ENCODE assay signal across 12 mouse cellular contexts in genomic region chrX:10449323-10449980, GRCm38 (mm10). TPM values are rescaled to one million over a fixed set of nuclear protein-coding genes. Genes with fewer than 3 reads are reported as not detected.
DNase-seq lines count a peak whose midpoint lies in the region; ATAC-seq lines count a peak whose summit lies in the region.
"Had no signal": no experiment of that assay in that cellular context is flagged by ENCODE, and none has a peak within 500 bp of the region (broad histone marks: within the 10 kb centered on the region; RNA-seq: fewer than 3 reads in every experiment).

No protein-coding gene starts in this region.

- no peak overlapping the region for H3K4me2 ChIP-seq in forebrain, embryonic 13.5 days
- no peak overlapping the region for H3K4me2 ChIP-seq in forebrain, embryonic 11.5 days (ENCODE audit: low read depth, low read length, severe bottlenecking)
- H3K4me2 ChIP-seq: liver, embryonic 12.5 days had no signal

- no peaks in the 10 kb centered on the region for H3K36me3 ChIP-seq in forebrain, embryonic 13.5 days (ENCODE audit: poor library complexity, severe bottlenecking)
- H3K36me3 ChIP-seq in forebrain, embryonic 11.5 days (ENCODE audit: control insufficient read depth, insufficient read depth, low read length): no peaks in the 10 kb centered on the region
- H3K36me3 ChIP-seq: liver, embryonic 12.5 days had no signal

- H3K9ac ChIP-seq in forebrain, embryonic 13.5 days: no peak overlapping the region
- H3K9ac ChIP-seq in forebrain, embryonic 11.5 days (ENCODE audit: low read length): no peak overlapping the region
- H3K9ac ChIP-seq: liver, embryonic 12.5 days had no signal

- no peaks in the 10 kb centered on the region for H3K4me1 ChIP-seq in forebrain, embryonic 13.5 days
- H3K4me1 ChIP-seq in forebrain, embryonic 11.5 days (replicated peaks; ENCODE audit: control insufficient read depth, insufficient read depth, low read length): no peaks in the 10 kb centered on the region
- H3K4me1 ChIP-seq: liver, embryonic 12.5 days had no signal

- WGBS in forebrain, embryonic 13.5 days: 68% methylated on average over 10 of the region's 10 CpGs
- 80% methylated on average over 10 of the region's 10 CpGs for WGBS in forebrain, embryonic 11.5 days

- H3K9me3 ChIP-seq in forebrain, embryonic 13.5 days (replicated peaks): no peaks in the 10 kb centered on the region
- no peaks in the 10 kb centered on the region for H3K9me3 ChIP-seq in forebrain, embryonic 11.5 days (ENCODE audit: control insufficient read depth, low read length)
- H3K9me3 ChIP-seq: liver, embryonic 12.5 days had no signal

- no peaks in the 10 kb centered on the region for H3K27me3 ChIP-seq in forebrain, embryonic 13.5 days
- no peaks in the 10 kb centered on the region for H3K27me3 ChIP-seq in forebrain, embryonic 11.5 days (ENCODE audit: control insufficient read depth, insufficient read depth, low read length)
- H3K27me3 ChIP-seq: liver, embryonic 12.5 days had no signal

- H3K27ac ChIP-seq in forebrain, embryonic 13.5 days: no peak overlapping the region; the same call in 1 of the 2 replicates
- H3K27ac ChIP-seq in forebrain, embryonic 11.5 days (ENCODE audit: low read depth, low read length): no peak overlapping the region
- H3K27ac ChIP-seq: liver, embryonic 12.5 days had no signal

- no peak overlapping the region for H3K4me3 ChIP-seq in forebrain, embryonic 13.5 days
- H3K4me3 ChIP-seq in forebrain, embryonic 11.5 days (ENCODE audit: low read depth, low read length): no peak overlapping the region
- H3K4me3 ChIP-seq: liver, embryonic 12.5 days had no signal

- no peak for DNase-seq in forebrain, embryonic 11.5 days (ENCODE audit: low spot score)
- DNase-seq in cerebellum, postnatal 36 days: peak; percentile 67 to 71
- peak; percentile 82 for DNase-seq in layer of hippocampus, adult 9-11 months
- DNase-seq in right cerebral cortex, adult 2 months (ENCODE audit: low spot score in 2 of 2): peak; percentile 24 to 53
- DNase-seq in spleen, adult 18-20 months: no peak
- no peak for DNase-seq in B cell, adult 2 months
- DNase-seq in adrenal gland, adult 2 months: no peak
- DNase-seq: adrenal gland, postnatal 25 days; heart, postnatal 10 days; kidney, adult 11 months had no signal

- peak; percentile 75 for ATAC-seq in forebrain, embryonic 13.5 days
- ATAC-seq in forebrain, embryonic 11.5 days (replicated peaks; ENCODE audit: low FRiP score): no peak
- ATAC-seq: liver, embryonic 12.5 days had no signal

RNA-seq across cellular contexts. Expression of gene Tspan7, which starts 35.5 kb away (rescaled TPM):
- polyA plus RNA-seq in forebrain, embryonic 13.5 days (2015; fragmentation: Nextera tagmentation; extraction: Ambion mirVana): 165 and 188 TPM in 2 replicates
- polyA plus RNA-seq in forebrain, embryonic 11.5 days (2014; fragmentation: Nextera tagmentation; extraction: Ambion mirVana): 86.8 and 87.0 TPM in 2 replicates
- 10 to 100 TPM; 71.4 to 77.2 TPM for total RNA-seq in adrenal gland, adult 2 months (2021)
- polyA plus RNA-seq in adrenal gland, adult 2 months (2012; rRNA removed): 41.1 and 52.3 TPM in 2 replicates

Comparison
In these comparisons a context has a peak if more than half of its experiments do, and no peak if none do; other contexts are left out.
1. DNase-seq: peak in cerebellum, postnatal 36 days (2 of 2), layer of hippocampus, adult 9-11 months (single experiment) and right cerebral cortex, adult 2 months (2 of 2); none in forebrain, embryonic 11.5 days (single experiment), spleen, adult 18-20 months (0 of 2), B cell, adult 2 months (0 of 2) and adrenal gland, adult 2 months (single experiment).